Mouse (Mus musculus) left cerebral cortex, postnatal 4 days (tissue): ENCODE results near the gene Cdhr3. TPM values are rescaled to one million over a fixed set of nuclear protein-coding genes. Genes with fewer than 3 reads are reported as not detected.
"Not testable (repeated sequence)": the region's sequence is repeated elsewhere in the genome, so short reads cannot be mapped to it uniquely, and the experiment has no call there.

ENCODE experiments used
- DNase-seq: peaks from one replicate; pipeline ENCODE4 v3.0.0-alpha.2; 2022
- intact Hi-C: fragments of 180-260 bp; cut with DNase I; formaldehyde crosslinking; loops from one replicate; pipeline ENCODE4 v1.15.1; 2025
- microRNA-seq: library from miRNA; unstranded; fragments of <30 nt; microRNA quantifications from one replicate; pipeline ENCODE4 v1.2.0, GENCODE M21; 2022
- total RNA-seq, 2 experiments: library from RNA; stranded (reverse); gene quantifications; 2 replicates each; pipeline ENCODE4 v1.2.3; 2021

Cdhr3 gene
- total RNA-seq, 2 experiments from 2014 or later, result 0.76 to 1.4 TPM

DNA sequence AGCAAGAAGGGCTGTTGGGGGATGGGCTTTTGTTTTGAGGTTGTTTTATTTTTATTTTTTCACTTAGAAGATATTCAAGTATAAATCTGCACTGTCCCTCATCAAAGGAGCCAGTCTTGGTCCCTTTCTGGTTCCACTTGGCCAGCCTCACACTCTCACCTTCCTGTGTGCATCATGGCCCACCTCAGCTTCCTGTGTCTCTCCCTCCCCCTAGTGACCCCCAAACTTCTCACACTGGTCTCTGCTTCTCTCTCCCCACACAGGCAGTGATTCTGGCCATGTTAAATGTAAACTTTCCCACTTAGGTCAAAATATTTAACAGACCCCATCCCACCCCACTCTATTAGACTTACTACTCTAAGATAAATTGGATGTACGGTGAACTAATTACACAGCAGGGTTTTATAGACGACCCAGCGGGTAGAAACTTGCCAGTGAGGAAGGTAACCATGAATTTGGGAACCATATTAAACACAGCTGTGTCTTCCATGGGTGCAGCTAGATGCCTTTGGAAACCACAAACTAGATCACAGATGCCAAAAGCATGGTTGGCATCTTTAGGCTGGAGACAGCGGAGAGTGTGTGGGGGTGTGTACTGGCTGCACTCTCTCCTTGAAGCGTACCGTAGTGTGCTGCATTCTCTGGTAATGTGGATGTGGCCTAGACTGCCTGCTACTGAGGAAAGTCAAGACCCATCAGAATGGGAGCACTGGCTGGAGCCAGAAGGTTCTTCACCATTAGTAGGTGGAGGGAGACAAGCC is 83.3 kb downstream of the Cdhr3 start:
- intact Hi-C loops, result no loop called here
- no peak for DNase-seq

DNA sequence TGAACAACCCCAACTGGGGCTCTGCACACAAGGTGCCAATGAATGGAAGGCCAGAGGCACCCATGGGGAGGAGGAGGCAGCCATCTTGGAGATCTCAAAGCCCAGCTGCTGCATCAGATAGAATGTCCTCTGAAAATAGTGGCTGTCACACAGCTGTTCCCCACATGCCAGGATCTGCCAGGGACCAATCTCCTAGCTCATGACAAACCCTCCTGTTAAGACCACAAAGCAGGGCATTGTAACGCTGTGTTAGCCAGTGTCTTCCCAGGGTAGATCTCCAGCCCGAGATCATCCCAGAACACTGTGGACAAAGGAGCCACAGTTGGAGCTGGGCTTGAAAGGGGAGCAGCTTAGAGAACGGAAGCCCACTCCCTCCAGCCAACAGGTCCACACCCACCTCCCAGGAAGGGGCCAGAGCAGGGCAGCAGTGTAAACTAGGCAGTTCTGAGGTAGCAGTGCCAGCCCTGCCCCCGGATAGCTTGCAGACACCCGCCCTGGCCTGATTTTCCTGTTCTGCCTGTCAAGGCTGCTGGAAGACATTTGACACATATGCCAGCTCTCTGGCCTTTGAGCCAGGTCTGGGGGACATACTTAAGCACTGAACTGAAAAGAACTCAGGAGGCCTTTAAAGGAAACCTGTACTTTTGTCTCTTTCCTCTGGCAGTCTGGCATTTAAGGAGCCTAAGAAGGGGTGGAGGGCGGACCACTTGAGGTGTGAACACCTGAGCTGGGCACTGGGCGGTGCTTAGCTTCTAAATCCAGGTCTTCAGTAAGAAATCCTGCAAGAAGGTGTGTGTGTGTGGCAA is 84.2 kb downstream of the Cdhr3 start:
- intact Hi-C loops, result no loop called here
- DNase-seq, result no peak

DNA sequence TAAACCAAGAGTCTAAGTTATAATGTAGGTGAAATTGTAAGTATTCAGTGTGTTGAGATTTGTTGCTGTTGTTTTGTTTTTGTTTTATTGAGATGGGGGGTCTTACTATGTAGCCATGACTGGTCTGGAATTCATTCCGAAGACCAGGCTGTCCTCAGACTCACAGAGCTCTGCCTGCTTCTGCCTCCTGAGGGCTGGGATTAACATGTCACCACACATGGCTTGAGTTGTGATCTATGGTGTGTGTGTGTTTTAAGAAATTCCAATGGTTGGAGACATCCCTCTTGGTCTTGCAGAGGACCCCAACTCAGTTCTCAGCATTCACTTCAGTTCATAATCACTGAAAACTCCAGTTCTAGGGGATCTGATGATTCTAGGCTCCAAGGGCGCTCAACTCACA is 85.5 kb downstream of the Cdhr3 start:
- no peak for DNase-seq
- intact Hi-C loops, result no loop called here

DNA sequence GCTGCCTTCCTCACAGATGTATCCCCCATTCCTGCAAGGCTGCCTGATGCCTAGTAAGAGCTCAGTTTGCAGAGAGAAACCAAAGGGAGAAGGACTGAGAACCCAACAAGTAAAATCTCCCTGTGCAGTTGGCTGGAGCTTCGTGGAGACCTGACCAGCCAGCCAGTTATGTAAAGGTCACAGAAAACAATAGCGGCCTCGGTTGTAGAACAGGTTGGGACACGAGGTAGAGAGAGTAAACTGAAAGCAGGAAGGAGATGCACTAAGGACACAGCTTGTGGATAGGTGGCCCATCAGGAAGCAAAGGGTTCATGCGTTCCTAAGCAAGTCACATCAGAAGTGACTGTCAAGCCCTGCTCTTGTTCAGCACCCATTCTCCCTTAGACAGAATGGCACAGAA is 86.8 kb downstream of the Cdhr3 start:
- intact Hi-C loops, result no loop called here
- no peak for DNase-seq

DNA sequence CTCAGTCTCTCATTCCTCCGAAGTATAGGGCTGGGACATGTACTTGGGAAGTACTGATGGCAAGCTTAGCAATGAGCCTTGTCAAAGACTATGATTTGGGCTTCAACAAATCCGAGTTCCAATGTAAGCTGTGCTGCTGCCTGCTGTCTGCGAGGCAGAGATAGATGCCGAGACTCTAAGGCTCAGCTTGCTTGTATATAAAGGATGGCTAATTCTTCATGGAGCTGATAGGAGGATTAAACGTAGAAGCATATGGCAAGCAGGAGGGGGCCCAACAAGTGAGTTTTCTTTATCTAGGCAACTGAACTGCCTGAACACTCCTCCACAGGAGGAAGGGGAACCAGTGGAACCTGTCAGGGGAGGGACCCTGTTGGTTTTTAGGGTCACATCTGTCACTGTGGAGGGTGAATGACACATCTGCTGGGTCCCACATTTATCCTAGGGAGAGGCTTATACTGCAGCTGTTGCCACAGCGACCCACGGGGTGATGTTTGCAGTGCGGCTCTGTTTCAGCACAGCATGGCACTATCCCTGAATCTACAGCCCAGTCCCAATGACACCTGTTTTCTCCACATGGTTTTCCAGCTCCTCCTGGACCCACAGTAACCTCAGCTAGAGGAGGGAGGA is 89.2 kb downstream of the Cdhr3 start:
- intact Hi-C loops, result no loop called here
- no peak for DNase-seq

DNA sequence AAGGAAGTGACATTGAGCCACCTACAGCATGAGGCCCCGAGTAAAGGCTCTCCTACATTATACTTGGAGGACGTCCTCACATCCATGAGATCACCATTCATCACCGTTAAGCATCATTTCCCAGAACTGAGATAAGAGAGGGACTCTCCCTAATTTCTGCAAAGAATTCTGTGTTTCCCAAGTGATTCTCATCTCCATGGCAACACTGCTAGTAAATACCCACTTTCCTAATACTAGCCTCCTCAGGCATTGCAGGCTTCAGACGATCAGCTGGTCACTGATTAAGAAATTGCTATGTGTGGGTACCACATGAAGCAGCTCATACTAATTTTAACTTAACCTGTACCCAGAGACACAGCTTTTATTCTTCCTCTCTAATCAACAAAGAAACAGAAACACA is 92.3 kb downstream of the Cdhr3 start:
- intact Hi-C loops, result no loop called here
- no peak for DNase-seq

DNA sequence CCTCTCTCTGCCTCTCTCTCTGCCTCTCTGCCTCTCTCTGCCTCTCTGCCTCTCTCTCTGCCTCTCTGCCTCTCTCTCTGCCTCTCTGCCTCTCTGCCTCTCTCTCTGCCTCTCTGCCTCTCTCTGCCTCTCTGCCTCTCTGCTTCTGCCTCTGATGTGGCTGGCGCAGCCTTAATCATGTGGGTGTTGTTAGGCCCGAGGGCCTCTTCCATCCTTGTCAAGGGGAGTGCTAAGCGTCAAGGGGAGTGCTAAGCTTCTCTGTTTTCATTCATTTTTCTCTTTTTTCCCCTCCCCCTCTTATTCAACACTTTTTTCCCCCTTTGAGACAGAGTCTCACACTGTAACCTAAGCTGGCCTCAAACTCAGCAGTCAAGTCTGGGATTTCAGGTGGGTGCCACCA is 92.9 kb downstream of the Cdhr3 start:
- intact Hi-C loops, DNase-seq: not testable (repeated sequence)

DNA sequence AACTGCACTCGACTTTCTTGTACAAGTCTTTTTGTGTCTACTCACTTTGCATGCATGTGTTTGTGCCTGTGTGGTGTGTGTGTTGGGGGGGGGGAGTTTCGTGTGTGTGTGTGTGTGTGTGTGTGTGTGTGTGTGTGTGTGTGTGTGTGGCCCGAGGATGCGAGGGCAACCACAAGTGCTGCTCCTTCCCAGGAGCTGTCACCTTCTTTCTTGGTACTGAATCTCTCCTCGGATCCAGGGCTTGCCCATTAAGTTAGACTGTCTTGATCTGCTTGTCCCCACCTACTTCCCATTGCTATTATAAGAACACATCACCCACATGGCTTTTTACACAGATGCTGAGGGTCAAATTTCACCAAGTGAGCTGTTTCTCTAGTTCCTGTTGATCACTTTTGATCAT is 93.9 kb downstream of the Cdhr3 start:
- no peak for DNase-seq
- intact Hi-C loops, result no loop called here

DNA sequence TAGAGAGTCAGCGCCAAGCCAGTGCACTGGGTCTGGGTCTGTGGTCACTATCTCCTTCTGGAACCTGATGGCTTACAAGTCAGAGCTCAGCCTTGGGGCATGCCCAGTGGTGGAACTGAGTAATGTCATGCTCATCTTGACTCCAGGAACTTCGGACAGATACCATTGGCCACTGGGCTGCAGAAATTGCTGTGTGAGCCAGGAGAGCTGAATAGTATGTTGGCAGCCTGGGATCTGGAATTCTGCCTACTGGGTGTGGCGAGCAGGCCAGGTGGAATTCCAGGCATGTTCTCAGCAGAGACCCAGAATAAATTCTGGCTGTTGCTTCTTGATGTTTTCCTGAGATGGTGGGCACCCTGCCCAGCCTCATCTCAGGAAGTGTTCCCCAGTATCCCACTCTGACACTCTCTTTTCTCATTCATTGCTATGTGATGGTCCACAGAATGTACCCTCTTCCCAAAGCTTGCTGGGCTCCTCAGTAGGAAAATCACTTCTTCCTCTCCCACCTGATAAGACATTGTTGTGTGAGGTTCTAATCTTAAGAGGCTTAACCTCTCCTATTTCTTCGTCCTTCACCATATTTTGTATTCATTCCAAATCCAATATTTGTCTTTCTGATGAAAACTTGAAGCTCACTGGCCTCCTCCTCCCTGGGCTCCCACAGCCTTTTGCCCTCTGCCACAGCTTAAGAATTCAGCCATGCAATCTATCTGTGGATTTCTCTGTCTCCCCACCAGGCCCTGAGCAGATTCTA is 97.4 kb downstream of the Cdhr3 start:
- no peak for DNase-seq
- intact Hi-C loops, result no loop called here

DNA sequence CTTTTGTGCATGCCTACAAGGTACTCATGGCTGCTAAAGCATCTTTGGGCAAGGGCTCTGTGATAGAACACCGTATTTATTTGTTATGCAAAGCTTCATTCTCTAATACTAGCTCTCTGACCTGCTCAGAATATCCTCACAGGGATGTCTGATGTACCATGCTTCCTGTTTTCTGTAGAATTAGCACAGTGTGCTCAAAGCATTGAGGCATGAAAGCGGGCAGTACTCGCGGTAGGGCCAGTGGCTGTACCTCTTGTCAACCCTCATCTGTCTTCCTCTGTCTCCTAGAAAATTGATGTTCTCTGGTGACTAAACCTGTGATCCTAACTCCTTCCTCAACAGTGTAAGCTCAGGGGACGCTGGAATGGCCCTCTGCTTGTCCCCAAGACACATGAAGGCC is 98.6 kb downstream of the Cdhr3 start:
- intact Hi-C loops, result no loop called here
- DNase-seq, result no peak

DNA sequence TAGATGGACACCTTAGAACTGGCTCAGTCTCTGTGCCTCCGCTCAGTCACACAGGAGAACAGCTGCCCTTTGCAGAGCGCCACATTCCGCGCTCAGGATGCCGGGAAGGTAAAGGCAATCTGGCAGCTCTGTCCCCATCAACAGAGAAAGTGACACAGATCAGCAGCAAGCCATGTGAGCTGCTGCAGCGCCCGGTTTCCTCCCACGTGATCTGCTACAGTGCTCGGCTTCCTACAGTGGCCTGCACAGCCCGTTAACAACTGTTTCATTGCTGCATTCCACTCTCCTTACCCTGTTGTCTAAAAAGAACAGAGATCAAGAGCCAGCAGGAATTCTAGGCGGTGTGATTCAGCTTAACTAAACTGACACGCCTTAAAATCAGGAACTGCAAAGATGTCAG is 102.9 kb downstream of the Cdhr3 start:
- no peak for DNase-seq
- intact Hi-C loops, result no loop called here

DNA sequence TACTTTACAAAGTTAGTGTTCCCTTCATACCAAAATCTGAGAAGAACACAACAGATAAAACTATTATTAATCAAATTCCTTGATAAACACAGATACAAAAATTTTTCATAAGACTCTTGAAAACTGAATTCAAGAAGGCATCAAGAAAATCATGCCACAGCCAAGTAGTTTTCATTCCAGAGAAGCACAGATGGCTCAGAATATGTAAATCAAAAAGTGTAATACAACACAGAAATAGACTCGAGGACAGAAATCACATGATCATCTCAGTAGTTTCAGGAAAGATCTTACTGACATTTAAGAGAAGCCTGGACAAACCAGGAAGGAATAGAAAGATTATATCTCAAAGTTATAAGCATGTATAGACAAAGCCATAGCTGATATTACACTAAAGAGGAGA is 106.4 kb downstream of the Cdhr3 start:
- intact Hi-C loops, result no loop called here
- DNase-seq, result no peak

Small RNAs within 50 kb of the gene (microRNA-seq; reads per million reads assigned to microRNA genes)
- not detected for gene Gm22904

Other genes starting within 250 kb of the Cdhr3 start
- gene Sypl, start 139.0 kb downstream of the Cdhr3 start, total RNA-seq, result 10 to 100 TPM; 32.2 TPM
- gene Atxn7l1, start 54.8 kb upstream of the Cdhr3 start, total RNA-seq, result 10 to 100 TPM; 61.4 to 62.9 TPM